Mouse (Mus musculus) gastrocnemius, adult 2 months (tissue): Measurements from ENCODE around the gene Cep70. TPM values are rescaled to one million over a fixed set of nuclear protein-coding genes. Genes with fewer than 3 reads are reported as not detected.
A peak's percentile ranks its signal among the peaks of the same experiment; 100 is the strongest.

Source experiments
- DNase-seq: peaks from one replicate; pipeline ENCODE4 v3.0.0; 2022
- H3K27ac ChIP-seq: fragments of 200-600 bp; 2 replicates; pipeline ENCODE4 v1.8.1; 2022; ENCODE audit warnings: mild to moderate bottlenecking
- H3K4me3 ChIP-seq: fragments of 200-600 bp; 2 replicates; pipeline ENCODE4 v1.8.1; 2022; ENCODE audit warnings: mild to moderate bottlenecking, moderate library complexity
- CTCF ChIP-seq: fragments of 200-600 bp; IDR thresholded peaks from 2 replicates; pipeline ENCODE4 v1.8.1; 2022; ENCODE audit warnings: antibody characterized with exemption, mild to moderate bottlenecking, moderate library complexity
- intact Hi-C: fragments of 180-260 bp; cut with DNase I; formaldehyde crosslinking; loops from one replicate; pipeline ENCODE4 v1.15.1; 2025
- long read RNA-seq, 2 experiments: library from polyadenylated mRNA; stranded (forward); transcript quantifications; one replicate each; pipeline ENCODE4 v2.0.0; 2021
- total RNA-seq, 2 experiments: library from RNA; stranded (reverse); gene quantifications; 2 replicates each; pipeline ENCODE4 v1.2.3; 2021

Gene Cep70
- 1 to 10 TPM; 2.1 TPM for total RNA-seq
- long read RNA-seq, experiment 1, partial matches to known transcripts: 0 of 3 reads
- long read RNA-seq, experiment 1, other reads (novel, unspliced or antisense): 0 of 3 reads
- long read RNA-seq, experiment 2, partial matches to known transcripts: 0 of 4 reads
- long read RNA-seq, experiment 2, other reads (novel, unspliced or antisense): 3 of 4 reads

DNA sequence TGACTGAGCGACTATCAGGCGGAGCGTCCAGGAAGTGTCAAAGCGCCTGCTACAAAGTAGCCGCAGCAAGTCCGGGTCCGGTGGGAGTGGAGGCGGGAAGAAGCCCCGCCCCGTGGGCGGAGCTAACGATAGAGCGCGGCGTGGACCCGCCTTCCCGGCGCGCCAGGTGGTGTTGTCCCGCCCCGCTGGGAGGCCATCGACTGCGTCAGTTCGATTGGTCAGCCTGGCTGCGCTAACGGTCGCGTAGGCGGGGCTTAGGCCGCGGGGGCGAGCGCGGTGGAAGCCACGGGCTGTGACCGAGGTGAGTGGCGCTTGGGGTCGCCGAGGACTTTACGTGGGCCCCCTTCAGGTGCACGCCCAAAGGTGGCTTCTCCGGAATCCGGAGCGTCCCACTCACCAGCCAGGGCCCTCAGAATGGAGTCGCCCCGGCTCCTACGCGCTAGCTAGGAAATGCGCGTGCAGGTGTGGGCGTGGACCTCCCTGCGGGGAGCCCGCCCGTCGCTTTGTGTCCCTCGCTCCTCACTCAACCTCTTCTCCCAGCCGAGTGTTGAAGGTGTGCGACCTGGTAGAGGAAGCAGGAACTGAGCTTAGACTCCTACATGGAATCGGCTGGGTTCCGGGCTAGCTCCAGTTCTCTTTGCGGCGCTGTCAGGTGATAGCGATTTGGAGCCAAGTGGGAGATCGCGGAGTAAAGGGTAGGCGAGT, at the start of gene Cep70:
Gene Cep70, plus strand, starts transcription at position 178 of the 705 bp plus-strand sequence.
- peak; percentile 97 for DNase-seq
- intact Hi-C loops: loop anchor here (2.0 to 10.0 kb wide), 4 partner anchors 103 to 331 kb away; partner anchors contain the start of genes Dbr1, Mras and Pik3cb
- TF ChIP-seq CTCF: no peak
- H3K4me3 ChIP-seq: peak within 1 kb of the TSS; percentile 98
- peak within 1 kb of the TSS; percentile 87 for H3K27ac ChIP-seq

DNA sequence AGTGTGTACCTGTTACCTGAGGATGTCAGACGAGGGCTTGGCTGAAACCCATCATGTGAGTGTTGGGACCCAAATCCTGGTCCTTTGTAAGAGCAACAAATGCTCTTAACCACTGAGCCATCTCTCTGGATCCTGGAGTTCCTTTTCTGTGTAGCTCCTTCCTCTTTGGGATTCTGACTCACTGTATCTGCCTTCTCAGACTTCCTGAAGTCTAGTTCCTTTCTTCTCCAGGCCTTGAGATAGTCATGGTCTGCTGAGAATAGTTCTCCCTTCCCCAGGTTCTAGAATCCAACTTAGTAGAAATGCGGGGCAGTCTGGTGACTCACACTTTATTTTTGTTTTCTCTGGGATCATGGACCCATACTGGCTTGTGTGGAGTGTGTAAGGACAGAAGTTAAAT, 30.5 kb upstream of the Cep70 start:
- intact Hi-C loops: no loop called here
- no peak overlapping the region for H3K4me3 ChIP-seq
- H3K27ac ChIP-seq: no peak overlapping the region
- DNase-seq: no peak
- no peak for TF ChIP-seq CTCF

DNA sequence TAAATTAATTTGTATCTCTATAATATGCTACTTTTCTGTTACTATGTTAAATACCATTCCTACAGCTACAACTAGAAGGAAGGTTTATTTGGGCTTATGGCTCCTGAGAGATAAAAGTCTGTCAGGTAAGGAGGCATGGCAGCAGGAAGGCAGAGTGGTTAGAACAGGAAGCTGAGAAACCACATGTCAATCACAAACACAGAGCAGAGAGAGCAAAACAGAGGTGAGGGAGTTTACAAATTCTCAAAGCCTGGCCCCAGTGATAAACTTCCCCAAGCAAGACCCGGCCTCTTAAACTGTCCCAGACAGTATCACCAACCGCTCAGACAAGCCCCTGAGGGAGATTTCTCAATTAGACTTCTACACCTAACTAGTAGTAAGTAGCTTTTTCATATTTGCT, 27.0 kb upstream of the Cep70 start:
- no peak overlapping the region for H3K27ac ChIP-seq
- TF ChIP-seq CTCF: no peak
- intact Hi-C loops: no loop called here

DNA sequence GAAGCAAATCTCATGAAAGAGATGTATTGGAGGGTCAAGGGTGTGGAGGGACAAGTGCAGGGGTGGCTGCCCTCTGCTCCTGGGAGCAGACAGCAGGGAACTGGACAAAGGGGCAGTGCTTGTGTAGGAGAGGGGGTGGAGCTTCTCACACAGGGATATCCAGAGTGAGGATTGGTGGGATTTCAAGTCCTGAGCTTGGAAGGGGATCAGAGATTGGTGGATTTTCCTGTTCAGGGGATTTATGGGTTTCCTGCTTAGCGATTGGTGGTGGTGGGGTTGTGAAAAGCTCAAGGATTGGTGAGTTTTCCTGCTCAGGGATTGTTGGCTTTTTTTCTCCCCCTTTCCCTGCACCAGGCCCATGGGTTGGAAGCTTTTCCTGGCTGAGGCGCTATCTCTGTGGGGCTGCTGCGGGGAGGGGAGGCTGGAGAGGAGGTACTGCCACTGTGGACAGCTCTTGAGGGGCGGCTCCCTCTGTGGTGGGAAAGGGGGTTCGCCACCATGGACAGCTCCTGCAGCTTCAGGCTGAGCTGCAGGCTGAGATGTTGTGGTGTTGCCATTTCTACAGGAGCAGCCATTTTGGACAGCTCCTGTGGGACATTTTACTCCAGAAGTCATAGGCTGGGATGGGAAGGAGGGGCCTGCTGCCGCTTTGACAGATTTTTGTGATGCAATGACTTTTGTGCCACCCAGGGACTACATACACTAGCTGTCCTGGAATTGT, 25.0 kb upstream of the Cep70 start:
- no peak for DNase-seq
- no peak for TF ChIP-seq CTCF
- no peak overlapping the region for H3K27ac ChIP-seq
- H3K4me3 ChIP-seq: no peak overlapping the region
- intact Hi-C loops: no loop called here

More for the DNA sequence above, 27.0 kb upstream of the Cep70 start:
- H3K4me3 ChIP-seq: no peak overlapping the region
- DNase-seq: no peak

DNA sequence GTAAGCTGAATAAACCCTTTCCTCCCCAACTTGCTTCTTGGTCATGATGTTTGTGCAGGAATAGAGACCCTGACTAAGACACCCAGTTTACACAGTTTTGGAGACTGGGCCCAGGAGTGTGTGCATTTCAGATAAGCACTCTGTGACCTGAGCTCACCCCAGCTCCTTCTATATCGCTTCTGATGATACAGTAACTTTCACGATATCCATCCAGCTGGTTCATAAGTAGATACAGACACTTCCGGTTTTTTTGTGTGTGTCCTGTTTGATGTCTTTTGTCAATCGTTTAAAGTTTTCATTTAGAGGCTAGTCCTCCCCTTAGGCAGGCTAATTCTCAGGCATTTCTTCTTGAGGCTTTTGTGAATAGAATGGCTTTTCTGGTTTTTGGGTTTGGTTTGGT, 21.5 kb upstream of the Cep70 start:
- H3K4me3 ChIP-seq: no peak overlapping the region
- intact Hi-C loops: no loop called here
- no peak for DNase-seq
- TF ChIP-seq CTCF: no peak
- no peak overlapping the region for H3K27ac ChIP-seq

DNA sequence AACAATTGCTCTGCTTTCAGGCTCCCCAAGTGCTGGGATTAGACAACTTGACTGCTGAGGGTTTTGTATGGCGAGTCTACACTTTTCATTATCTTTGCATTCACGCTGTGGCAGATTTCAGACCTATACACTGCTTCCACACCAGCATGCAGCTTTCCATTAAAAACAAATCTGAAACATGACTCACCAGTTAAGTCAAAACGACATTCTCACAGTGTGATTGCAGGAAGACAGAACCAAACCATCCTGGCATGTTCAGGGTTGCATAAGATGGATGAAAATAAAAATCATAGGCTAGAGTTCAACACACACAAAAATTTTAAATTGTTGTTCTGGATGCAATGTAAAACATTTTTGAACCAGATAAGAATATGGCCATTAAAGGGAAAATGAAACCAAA, 18.6 kb upstream of the Cep70 start:
- DNase-seq: no peak
- no peak overlapping the region for H3K27ac ChIP-seq
- H3K4me3 ChIP-seq: no peak overlapping the region
- intact Hi-C loops: no loop called here
- no peak for TF ChIP-seq CTCF

DNA sequence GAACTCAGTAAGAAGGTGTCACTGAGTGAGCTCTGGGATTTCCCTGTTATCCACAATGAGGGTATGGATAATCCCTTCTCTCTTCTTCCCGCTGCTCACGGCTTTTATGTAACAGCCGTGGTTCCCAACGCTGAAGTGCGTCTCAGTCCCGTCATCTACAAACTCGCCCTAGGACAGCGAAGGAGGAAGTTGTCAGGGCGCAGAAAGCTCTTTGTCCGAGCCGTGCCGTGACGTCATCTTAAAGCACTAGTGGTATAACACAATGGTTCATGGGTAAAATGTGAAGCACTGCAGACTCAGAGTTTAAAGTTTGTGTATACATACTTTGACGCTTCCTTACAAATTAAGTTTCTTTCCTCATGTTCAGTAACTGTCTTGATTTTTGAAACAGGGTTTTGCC, 13.7 kb upstream of the Cep70 start:
- no peak for DNase-seq
- TF ChIP-seq CTCF: no peak
- Histone ChIP-seq H3K27ac (no peak overlapping the region), H3K4me3 (no peak overlapping the region)
- intact Hi-C loops: no loop called here

DNA sequence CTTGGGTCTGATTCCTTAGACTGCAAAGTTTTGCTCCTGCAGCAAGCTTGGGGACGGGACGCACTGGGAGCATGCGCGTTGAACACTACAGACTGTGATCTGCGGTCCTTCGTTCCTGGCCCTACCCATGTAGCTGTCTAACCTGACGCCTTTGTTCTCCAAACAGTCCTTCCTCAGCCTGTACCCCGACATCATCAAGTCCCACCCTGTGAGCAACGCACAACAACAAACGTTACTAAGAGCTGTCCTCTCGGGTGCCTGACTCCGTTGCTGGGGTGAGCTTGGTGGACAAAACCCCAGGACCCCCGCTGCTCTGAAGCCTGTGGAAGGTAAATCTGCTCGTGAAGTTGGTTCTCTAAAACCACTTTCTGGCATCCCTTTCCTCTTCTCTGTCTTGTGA, 6.0 kb upstream of the Cep70 start, which contains the start of gene Faiml:
Gene Faiml, minus strand, starts transcription at position 101 of the 400 bp plus-strand sequence.
- intact Hi-C loops: no loop called here
- no peak for DNase-seq
- no peak for TF ChIP-seq CTCF
- no peak within 1 kb of the TSS for H3K4me3 ChIP-seq
- H3K27ac ChIP-seq: no peak within 1 kb of the TSS

DNA sequence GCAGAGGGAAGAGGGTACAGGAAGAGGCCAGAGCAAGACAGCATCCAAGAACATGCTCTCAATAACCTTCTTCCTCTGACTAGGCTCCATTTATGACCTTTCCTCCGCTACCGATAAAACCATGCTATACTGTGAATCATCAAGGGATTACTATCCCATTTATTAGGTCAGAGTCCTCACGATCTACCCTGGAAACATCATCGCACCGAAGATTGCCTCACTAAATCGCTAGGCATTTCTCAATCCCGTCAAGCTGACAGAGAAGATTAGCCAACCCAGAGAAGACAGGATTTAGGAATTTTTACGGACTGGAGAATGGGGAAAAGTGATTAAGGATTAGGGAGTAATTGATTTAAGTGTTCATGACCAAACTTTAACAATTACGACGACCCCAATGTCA, 4.9 kb upstream of the Cep70 start:
- DNase-seq: no peak
- TF ChIP-seq CTCF: no peak
- H3K27ac ChIP-seq: no peak overlapping the region
- intact Hi-C loops: no loop called here
- H3K4me3 ChIP-seq: no peak overlapping the region

DNA sequence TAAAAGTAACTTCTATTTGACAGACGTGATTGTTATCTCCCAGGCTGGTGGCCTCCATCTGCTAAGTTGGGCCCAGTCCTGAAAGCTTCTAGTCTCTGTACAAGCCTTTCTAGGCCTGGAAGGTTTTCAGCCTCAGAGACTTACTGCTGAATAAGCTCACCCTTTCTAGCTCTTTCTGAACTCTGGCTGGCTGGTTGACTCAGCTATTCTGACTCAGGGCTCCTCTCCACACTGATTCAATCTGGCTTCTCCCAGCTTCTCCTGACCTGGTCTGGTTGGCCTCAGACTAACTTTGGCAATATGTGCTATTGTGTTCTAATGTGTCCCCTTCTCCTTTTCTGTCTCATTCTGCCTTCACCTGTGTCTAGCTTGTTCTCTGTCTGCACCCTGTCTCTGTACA, 3.9 kb upstream of the Cep70 start:
- TF ChIP-seq CTCF: no peak
- H3K27ac ChIP-seq: no peak overlapping the region
- intact Hi-C loops: no loop called here
- no peak overlapping the region for H3K4me3 ChIP-seq
- no peak for DNase-seq

DNA sequence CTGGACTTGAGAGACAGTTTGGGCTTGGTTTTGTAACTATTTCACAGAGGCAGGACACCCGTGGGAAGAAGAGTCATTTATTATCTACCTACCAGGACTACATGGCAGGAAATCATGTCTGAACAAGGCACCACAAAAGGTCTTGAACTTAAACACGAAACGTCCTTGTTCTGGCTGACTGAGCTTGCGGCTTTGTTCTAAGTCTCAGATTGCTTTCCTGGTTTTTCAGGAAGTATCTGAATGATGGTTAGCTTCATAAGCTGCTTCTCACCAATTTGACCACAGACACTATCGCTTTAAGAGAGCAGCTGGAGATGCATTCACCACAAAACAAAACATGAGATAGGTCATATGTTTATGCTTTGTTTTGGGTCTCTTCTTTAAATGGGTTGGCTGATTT, 2.6 kb upstream of the Cep70 start:
- DNase-seq: no peak
- intact Hi-C loops: loop anchor here (10.0 kb wide), 2 partner anchors 194 to 334 kb away; partner anchors contain the start of genes Dbr1 and Mras

DNA sequence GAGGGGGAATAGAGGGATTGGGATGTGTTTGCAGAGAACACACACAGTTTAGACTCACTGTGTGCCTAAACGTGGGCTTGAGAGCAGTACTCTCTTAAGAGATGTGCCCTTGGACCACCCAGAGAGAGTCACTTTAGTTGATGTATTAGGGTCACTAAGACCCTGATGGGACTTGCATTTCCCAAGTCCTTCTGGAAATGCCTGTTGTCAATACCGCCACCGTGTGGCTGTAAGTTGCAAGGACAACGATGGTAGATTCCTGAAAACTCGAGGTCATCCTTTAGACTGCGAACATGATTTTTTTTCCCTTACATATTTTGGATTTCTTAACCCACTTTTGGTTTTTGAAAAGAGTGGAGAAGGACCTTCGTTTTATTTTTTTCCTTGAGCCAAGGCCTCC, 1.1 kb upstream of the Cep70 start:
- peak; percentile 88 for TF ChIP-seq CTCF
- Histone ChIP-seq H3K4me3 (peak overlapping the region; percentile 98), H3K27ac (no peak overlapping the region)
- DNase-seq: peak; percentile 52
- intact Hi-C loops: loop anchor here (1.0 to 10.0 kb wide), 5 partner anchors 101 to 333 kb away; partner anchors contain the start of genes Dbr1, Mras and Pik3cb

More for the DNA sequence above, 2.6 kb upstream of the Cep70 start:
- no peak overlapping the region for H3K27ac ChIP-seq
- H3K4me3 ChIP-seq: no peak overlapping the region
- no peak for TF ChIP-seq CTCF

DNA sequence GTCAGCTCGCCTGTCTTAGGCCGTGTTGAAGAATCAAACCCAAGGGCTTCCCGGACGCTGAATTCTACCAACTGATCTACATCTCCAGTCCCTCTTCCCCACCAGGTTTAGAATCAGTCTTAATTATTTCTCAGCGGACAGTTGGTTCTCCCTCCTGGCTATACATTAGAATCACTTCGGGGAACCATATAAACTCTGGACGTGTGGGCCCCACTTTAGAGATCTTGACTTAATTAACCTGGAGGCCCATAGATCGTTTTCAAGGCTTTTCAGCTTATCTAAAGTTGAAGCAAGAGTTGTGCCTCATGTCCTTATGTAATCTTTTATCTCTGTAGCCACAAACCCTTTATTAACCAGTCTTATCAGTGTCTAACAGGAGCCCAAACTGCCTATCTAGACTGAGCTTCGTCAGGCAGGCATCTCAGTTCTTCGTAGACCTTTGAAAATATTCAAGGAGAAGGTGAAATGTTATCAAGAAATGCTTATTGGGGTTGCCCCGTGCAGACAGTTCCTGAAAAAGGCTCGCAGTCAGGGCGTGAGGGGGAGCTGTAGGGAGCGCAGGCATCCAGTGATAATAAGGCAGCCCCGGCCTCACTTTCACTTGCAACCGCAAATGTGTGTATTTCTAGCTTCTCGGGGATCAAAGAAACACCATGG, 506 bp upstream of the Cep70 start:
- intact Hi-C loops: loop anchor here (1.0 to 10.0 kb wide), 5 partner anchors 102 to 332 kb away; partner anchors contain the start of genes Dbr1, Mras and Pik3cb
- no peak for DNase-seq
- 0 out of 2 replicates have a peak, but pooled peaks have one; percentile 9 for TF ChIP-seq CTCF
- Histone ChIP-seq H3K27ac (peak overlapping the region; percentile 87), H3K4me3 (peak overlapping the region; percentile 98)
